Mouse (Mus musculus) stomach, embryonic 14.5 days (tissue): ENCODE results near the gene Ppp1cb. TPM values are rescaled to one million over a fixed set of nuclear protein-coding genes. Genes with fewer than 3 reads are reported as not detected.
"Not testable (repeated sequence)": the region's sequence is repeated elsewhere in the genome, so short reads cannot be mapped to it uniquely, and the experiment has no call there.

Source experiments
- ATAC-seq: fragments of 200-750 bp; cut with Nextera tagmentation; 2 replicates; pipeline ENCODE4 v1.8.0; 2017; ENCODE audit warnings: low read depth, moderate TSS enrichment; ENCODE audit not compliant: insufficient number of reproducible peaks, insufficient read depth, low FRiP score
- H3K27ac ChIP-seq: fragments of 300-500 bp; sonication (generic); 2 replicates; pipeline ENCODE4 v1.5.1; 2014; ENCODE audit warnings: mild to moderate bottlenecking, low read length, moderate library complexity, mixed read lengths
- H3K27me3 ChIP-seq: fragments of 300-500 bp; sonication (generic); 2 replicates; pipeline ENCODE4 v1.6.1; 2014; ENCODE audit warnings: low read length, control low read depth, mixed read lengths; ENCODE audit not compliant: control insufficient read depth, insufficient read depth
- H3K36me3 ChIP-seq: fragments of 300-500 bp; sonication (generic); 2 replicates; pipeline ENCODE4 v1.6.1; 2014; ENCODE audit warnings: mild to moderate bottlenecking, control low read depth, low read length, moderate library complexity, mixed read lengths; ENCODE audit not compliant: control insufficient read depth, insufficient read depth
- H3K4me1 ChIP-seq: fragments of 300-500 bp; sonication (generic); 2 replicates; pipeline ENCODE4 v1.6.1; 2014; ENCODE audit warnings: low read length, control low read depth, mixed read lengths; ENCODE audit not compliant: control insufficient read depth, insufficient read depth
- H3K4me2 ChIP-seq: fragments of 300-500 bp; sonication (generic); replicated peaks from 2 replicates; pipeline ENCODE4 v1.6.1; 2014; ENCODE audit warnings: low read depth, low read length, control low read depth
- H3K4me3 ChIP-seq: fragments of 300-500 bp; sonication (generic); 2 replicates; pipeline ENCODE4 v1.5.1; 2014; ENCODE audit warnings: low read depth, low read length, control low read depth
- H3K9ac ChIP-seq: fragments of 300-500 bp; sonication (generic); replicated peaks from 2 replicates; pipeline ENCODE4 v1.6.1; 2014; ENCODE audit warnings: low read depth, mild to moderate bottlenecking, control low read depth, low read length, moderate library complexity, mixed read lengths
- H3K9me3 ChIP-seq: fragments of 300-500 bp; sonication (generic); 2 replicates; pipeline ENCODE4 v1.6.1; 2016; ENCODE audit warnings: low read depth, low read length, control low read depth; ENCODE audit not compliant: control insufficient read depth
- WGBS: fragments of 180-500 bp; shearing (Covaris S2); extraction: QIAGEN DNeasy Blood & Tissue Kit; methylation state at CpG from one replicate; pipeline ENCODE4 v1.1.7; 2014; 5-methylcytosine and 5-hydroxymethylcytosine counted together
- polyA plus RNA-seq: library from polyadenylated mRNA; unstranded; fragments of >200 nt; fragmentation: Nextera tagmentation; extraction: Ambion mirVana; gene quantifications from 2 replicates; pipeline ENCODE4 v1.2.1, GENCODE M21; 2014

Ppp1cb gene
- polyA plus RNA-seq, 1 experiment from 2014 or later: 278 TPM

- H3K9ac ChIP-seq: no peak overlapping the region
- H3K4me3 ChIP-seq: no peak overlapping the region
- H3K27ac ChIP-seq: no peak overlapping the region
- peaks cover 4% of the 10 kb centered on the region; the same call in 1 of the 2 replicates for H3K4me1 ChIP-seq
- no peak overlapping the region for H3K4me2 ChIP-seq
- no peaks in the 10 kb centered on the region for H3K9me3 ChIP-seq
- no peak for ATAC-seq
- H3K36me3 ChIP-seq: no peaks in the 10 kb centered on the region
- WGBS: 46% methylated on average over 4 of the region's 4 CpGs
- no peaks in the 10 kb centered on the region for H3K27me3 ChIP-seq
Measured at GRCm38 (mm10) chr5:32416881-32417280, 41.8 kb upstream of the Ppp1cb start.

- H3K27me3 ChIP-seq: no peaks in the 10 kb centered on the region
- peak; percentile 77 for ATAC-seq
- no peaks in the 10 kb centered on the region for H3K36me3 ChIP-seq
- H3K9ac ChIP-seq: no peak overlapping the region
- no peak overlapping the region for H3K4me3 ChIP-seq
- no peaks in the 10 kb centered on the region for H3K9me3 ChIP-seq
- no peaks in the 10 kb centered on the region for H3K4me1 ChIP-seq
- H3K4me2 ChIP-seq: no peak overlapping the region
- H3K27ac ChIP-seq: no peak overlapping the region
- 13% methylated on average over 15 of the region's 15 CpGs for WGBS
Measured at GRCm38 (mm10) chr5:32422081-32422589, 36.5 kb upstream of the Ppp1cb start.

- WGBS: 61% methylated on average over 11 of the region's 11 CpGs
Measured at GRCm38 (mm10) chr5:32423339-32424046, 35.1 kb upstream of the Ppp1cb start.

DNA sequence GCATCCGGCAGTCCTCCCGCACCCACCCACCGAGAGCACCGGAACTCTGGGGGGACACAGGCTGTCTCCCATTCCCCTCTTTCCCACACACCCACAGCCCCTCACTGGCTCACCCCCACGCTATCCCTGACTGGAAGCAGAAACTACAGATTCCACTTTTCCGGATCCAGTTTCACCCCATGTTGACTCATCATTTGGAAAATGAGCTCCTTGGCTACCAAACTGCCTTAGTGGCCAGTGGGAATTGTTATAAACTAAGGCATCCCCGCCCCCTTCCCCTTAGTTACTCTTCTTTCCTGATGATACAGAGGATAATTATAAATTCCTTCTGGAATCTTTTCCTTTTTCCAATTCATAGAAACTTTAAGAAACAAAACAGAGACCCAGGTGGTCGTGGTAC is 34.2 kb upstream of the Ppp1cb start:
- H3K9me3 ChIP-seq: no peaks in the 10 kb centered on the region
- H3K4me1 ChIP-seq: no peaks in the 10 kb centered on the region
- no peak overlapping the region for H3K4me2 ChIP-seq
- H3K36me3 ChIP-seq: no peaks in the 10 kb centered on the region
- no peaks in the 10 kb centered on the region for H3K27me3 ChIP-seq
- no peak overlapping the region for H3K27ac ChIP-seq
- ATAC-seq: no peak
- H3K9ac ChIP-seq: no peak overlapping the region
- 92% methylated on average over 8 of the region's 8 CpGs for WGBS
- no peak overlapping the region for H3K4me3 ChIP-seq

More at GRCm38 (mm10) chr5:32423339-32424046, 35.1 kb upstream of the Ppp1cb start:
- H3K27ac ChIP-seq: no peak overlapping the region
- no peaks in the 10 kb centered on the region for H3K9me3 ChIP-seq
- no peaks in the 10 kb centered on the region for H3K27me3 ChIP-seq
- H3K4me2 ChIP-seq: no peak overlapping the region
- no peaks in the 10 kb centered on the region for H3K36me3 ChIP-seq
- no peak overlapping the region for H3K9ac ChIP-seq
- no peak for ATAC-seq
- no peaks in the 10 kb centered on the region for H3K4me1 ChIP-seq
- H3K4me3 ChIP-seq: no peak overlapping the region

- Histone ChIP-seq H3K9ac (no peak overlapping the region), H3K4me1 (no peaks in the 10 kb centered on the region), H3K27me3 (no peaks in the 10 kb centered on the region), H3K4me2 (no peak overlapping the region), H3K27ac (no peak overlapping the region), H3K4me3 (no peak overlapping the region), H3K36me3 (no peaks in the 10 kb centered on the region), H3K9me3 (no peaks in the 10 kb centered on the region)
- 55% methylated on average over 14 of the region's 14 CpGs for WGBS
- ATAC-seq: no peak
Measured at GRCm38 (mm10) chr5:32425485-32426171, 33.0 kb upstream of the Ppp1cb start.

DNA sequence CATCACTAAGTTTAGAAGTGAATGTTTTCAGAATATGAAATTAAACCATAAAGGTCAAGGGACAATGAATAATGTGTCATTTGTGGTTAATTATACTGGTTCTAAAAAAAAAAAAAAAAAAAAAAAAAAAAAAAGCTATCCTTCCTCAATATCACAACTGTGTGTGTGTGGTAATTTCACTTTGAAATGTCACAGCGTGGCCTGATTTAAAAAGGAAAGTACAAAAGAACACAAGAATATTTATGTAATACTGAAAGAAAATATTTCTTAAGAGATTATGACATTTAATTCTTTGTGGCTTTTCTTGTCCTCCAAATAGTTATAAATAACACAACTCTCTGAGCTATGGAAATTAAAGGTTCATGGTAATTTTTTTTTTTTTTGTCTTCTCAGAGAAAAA is 28.2 kb upstream of the Ppp1cb start:
- H3K4me2 ChIP-seq: no peak overlapping the region
- H3K9ac ChIP-seq: no peak overlapping the region
- no peaks in the 10 kb centered on the region for H3K9me3 ChIP-seq
- no peaks in the 10 kb centered on the region for H3K36me3 ChIP-seq
- no peak overlapping the region for H3K4me3 ChIP-seq
- H3K4me1 ChIP-seq: no peaks in the 10 kb centered on the region
- WGBS: 88% methylated on average over 1 of the region's 1 CpGs
- no peak for ATAC-seq
- no peaks in the 10 kb centered on the region for H3K27me3 ChIP-seq
- H3K27ac ChIP-seq: no peak overlapping the region

GRCm38 (mm10) chr5:32434346-32434745 is 24.3 kb upstream of the Ppp1cb start:
- H3K4me2 ChIP-seq, H3K9ac ChIP-seq, H3K27me3 ChIP-seq, H3K9me3 ChIP-seq, H3K4me3 ChIP-seq, H3K27ac ChIP-seq, H3K4me1 ChIP-seq, ATAC-seq, H3K36me3 ChIP-seq: not testable (repeated sequence)
- WGBS: 90% methylated on average over 3 of the region's 3 CpGs

DNA sequence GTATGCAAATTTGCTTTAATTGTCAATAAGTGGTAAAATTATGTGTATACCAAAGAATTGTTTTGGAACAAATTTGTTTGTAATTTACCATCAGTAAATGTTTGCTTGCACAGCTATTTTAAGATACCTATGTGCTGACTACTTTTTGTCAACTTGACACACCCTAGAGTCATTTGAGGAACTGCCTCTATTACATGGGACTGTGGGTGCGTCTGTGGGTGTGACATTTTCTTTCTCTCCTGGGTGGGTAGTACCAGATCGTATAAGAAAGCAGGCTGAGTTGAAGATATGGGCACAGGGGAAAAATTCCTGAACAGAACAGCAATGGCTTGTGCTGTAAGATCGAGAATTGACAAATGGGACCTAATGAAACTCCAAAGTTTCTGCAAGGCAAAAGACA is 23.0 kb upstream of the Ppp1cb start:
- no peak overlapping the region for H3K4me2 ChIP-seq
- no peak overlapping the region for H3K9ac ChIP-seq
- no peaks in the 10 kb centered on the region for H3K36me3 ChIP-seq
- no peaks in the 10 kb centered on the region for H3K9me3 ChIP-seq
- H3K4me1 ChIP-seq: 0 out of 2 replicates have a peak, but pooled peaks cover 4% of the 10 kb centered on the region
- no peaks in the 10 kb centered on the region for H3K27me3 ChIP-seq
- ATAC-seq: no peak
- H3K27ac ChIP-seq: no peak overlapping the region
- H3K4me3 ChIP-seq: no peak overlapping the region
- whole genome bisulfite sequencing: 74% methylated on average over 3 of the region's 3 CpGs
